Mouse (Mus musculus) kidney, adult 18-20 months (tissue): ENCODE measurements at regions not wholly inside any gene's neighbourhood (a gene's known extent, or its start where the extent isn't known, plus 50 kb on each side); places are given as distances from the start of the nearest gene placed in this dataset.

Experiments
- DNase-seq: peaks from one replicate; pipeline ENCODE4 v3.0.0; 2021

GRCm38 (mm10) chr10:17010047-17010446, 713.0 kb upstream of the Cited2 start:
- DNase-seq = no peak

GRCm38 (mm10) chr10:17011876-17012275, 711.1 kb upstream of the Cited2 start:
- DNase-seq = no peak

- no peak for DNase-seq
These were observed 710.5 kb upstream of the Cited2 start for GRCm38 (mm10) chr10:17012541-17012975.

- no peak for DNase-seq
These were observed 708.2 kb upstream of the Cited2 start for GRCm38 (mm10) chr10:17014826-17015225.

- DNase-seq = no peak
These were observed 706.2 kb upstream of the Cited2 start for GRCm38 (mm10) chr10:17016854-17017253.

- no peak for DNase-seq
These were observed 700.5 kb upstream of the Cited2 start for GRCm38 (mm10) chr10:17022216-17023158.

GRCm38 (mm10) chr10:17023571-17024293, 699.3 kb upstream of the Cited2 start:
- no peak for DNase-seq

- no peak for DNase-seq
These were observed 698.7 kb upstream of the Cited2 start for GRCm38 (mm10) chr10:17024294-17024665.

GRCm38 (mm10) chr10:17034892-17035775, 687.9 kb upstream of the Cited2 start:
- no peak for DNase-seq

- DNase-seq = no peak
These were observed 684.6 kb upstream of the Cited2 start for GRCm38 (mm10) chr10:17038259-17039043.

GRCm38 (mm10) chr10:17042090-17042489, 680.9 kb upstream of the Cited2 start:
- no peak for DNase-seq

- no peak for DNase-seq
These were observed 680.0 kb upstream of the Cited2 start for GRCm38 (mm10) chr10:17042973-17043372.

- no peak for DNase-seq
These were observed 676.3 kb upstream of the Cited2 start for GRCm38 (mm10) chr10:17046765-17047164.

- no peak for DNase-seq
These were observed 650.1 kb upstream of the Cited2 start for GRCm38 (mm10) chr10:17072906-17073305.

- DNase-seq = no peak
These were observed 649.0 kb upstream of the Cited2 start for GRCm38 (mm10) chr10:17074013-17074401.

GRCm38 (mm10) chr10:17074402-17075027, 648.5 kb upstream of the Cited2 start:
- no peak for DNase-seq

GRCm38 (mm10) chr10:17075147-17075546, 647.9 kb upstream of the Cited2 start:
- no peak for DNase-seq

- DNase-seq = no peak
These were observed 647.4 kb upstream of the Cited2 start for GRCm38 (mm10) chr10:17075576-17075975.

- no peak for DNase-seq
These were observed 646.8 kb upstream of the Cited2 start for GRCm38 (mm10) chr10:17076186-17076585.

- no peak for DNase-seq
These were observed 645.4 kb upstream of the Cited2 start for GRCm38 (mm10) chr10:17077580-17077979.

- no peak for DNase-seq
These were observed 642.2 kb upstream of the Cited2 start for GRCm38 (mm10) chr10:17080818-17081217.

- DNase-seq = no peak
These were observed 640.1 kb upstream of the Cited2 start for GRCm38 (mm10) chr10:17082926-17083325.
